Mouse (Mus musculus) WW6 (cell line): ENCODE measurements around the gene Btd.

Experiments used
- DNase-seq: peaks from one replicate; pipeline ENCODE4 v3.0.0-alpha.2; 2013; ENCODE audit warnings: low read depth, low spot score

The Btd gene

GRCm38 (mm10) chr14:31664903-31665565, 24.2 kb downstream of the Btd start:
- DNase-seq: no peak

DNA sequence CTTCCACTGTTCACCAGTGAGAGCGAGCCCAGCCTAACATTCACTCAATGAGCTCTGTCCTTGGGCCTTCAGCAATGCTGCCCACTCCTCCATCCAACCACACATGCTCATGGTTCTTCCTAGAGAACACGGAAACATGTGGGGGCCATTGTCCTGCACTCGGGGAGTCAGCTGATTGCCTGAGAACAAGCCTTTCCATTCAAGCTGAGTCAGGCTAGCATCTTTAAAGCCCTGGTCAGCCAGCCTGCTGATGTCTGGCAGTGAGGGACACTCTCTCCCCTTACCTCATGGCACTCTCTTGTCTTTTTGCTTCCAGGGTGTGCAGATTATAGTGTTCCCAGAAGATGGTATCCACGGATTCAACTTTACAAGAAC, 24.7 kb downstream of the Btd start:
- DNase-seq: no peak

GRCm38 (mm10) chr14:31666931-31667705, 26.3 kb downstream of the Btd start:
- DNase-seq: no peak

GRCm38 (mm10) chr14:31667741-31668140, 26.9 kb downstream of the Btd start:
- no peak for DNase-seq

GRCm38 (mm10) chr14:31668326-31668725, 27.5 kb downstream of the Btd start:
- no peak for DNase-seq

- no peak for DNase-seq
Observed at GRCm38 (mm10) chr14:31669161-31669611, 28.4 kb downstream of the Btd start.

GRCm38 (mm10) chr14:31669642-31670490, 29.0 kb downstream of the Btd start:
- DNase-seq: no peak

DNA sequence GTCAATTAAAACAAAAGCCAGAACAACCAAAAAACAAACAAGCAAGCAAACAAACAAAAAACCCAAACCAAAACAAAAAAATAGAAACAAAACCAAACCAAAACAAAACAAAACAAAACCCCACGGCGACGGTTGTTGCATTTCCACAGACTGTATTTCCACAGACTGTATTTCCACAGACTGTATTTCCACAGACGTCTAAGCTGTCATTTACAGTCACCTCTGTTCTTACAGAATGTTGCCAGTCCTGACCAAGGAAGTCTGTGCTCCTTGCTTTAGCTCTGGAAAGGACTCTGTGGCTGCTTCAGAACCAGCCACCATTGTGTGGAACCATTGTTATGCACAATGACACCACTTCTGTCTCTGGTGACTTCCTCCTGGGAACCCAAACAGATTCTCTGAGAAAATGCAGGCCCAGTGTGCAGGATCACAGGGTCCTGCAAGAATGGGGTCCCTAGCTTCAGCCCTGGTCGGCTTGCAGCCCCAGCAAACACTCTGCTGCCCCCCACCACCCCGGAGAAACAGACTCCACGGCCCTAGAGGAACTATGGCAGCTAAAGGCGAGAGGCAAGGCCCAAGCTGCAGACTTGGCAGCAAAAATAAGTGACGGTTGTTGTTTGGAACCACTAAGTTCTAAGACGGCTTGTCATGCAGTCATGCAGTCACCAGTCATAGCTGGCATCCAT, 30.9 kb downstream of the Btd start:
- DNase-seq: no peak

DNA sequence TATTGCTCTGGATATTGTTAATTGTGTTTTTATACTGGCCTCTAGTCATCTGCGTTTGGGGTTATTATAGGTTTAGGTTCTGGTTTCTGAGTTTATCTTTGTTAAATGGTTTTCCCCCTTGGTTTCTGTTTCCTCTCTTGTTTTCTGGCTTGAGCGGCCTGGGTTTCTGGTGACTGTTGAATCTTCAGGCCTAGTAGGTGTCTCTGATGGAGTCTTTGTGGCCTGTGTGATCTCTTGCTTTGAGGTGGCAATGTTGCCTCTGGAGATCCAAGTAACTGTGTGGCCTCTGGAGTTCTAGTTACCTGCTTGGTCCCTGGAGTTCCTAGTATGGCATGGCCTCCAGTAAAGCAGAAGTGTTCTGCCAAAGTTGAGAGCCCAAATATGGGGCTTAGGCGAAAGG, 39.8 kb downstream of the Btd start:
- DNase-seq: no peak

GRCm38 (mm10) chr14:31681291-31681690, 40.5 kb downstream of the Btd start:
- no peak for DNase-seq

DNA sequence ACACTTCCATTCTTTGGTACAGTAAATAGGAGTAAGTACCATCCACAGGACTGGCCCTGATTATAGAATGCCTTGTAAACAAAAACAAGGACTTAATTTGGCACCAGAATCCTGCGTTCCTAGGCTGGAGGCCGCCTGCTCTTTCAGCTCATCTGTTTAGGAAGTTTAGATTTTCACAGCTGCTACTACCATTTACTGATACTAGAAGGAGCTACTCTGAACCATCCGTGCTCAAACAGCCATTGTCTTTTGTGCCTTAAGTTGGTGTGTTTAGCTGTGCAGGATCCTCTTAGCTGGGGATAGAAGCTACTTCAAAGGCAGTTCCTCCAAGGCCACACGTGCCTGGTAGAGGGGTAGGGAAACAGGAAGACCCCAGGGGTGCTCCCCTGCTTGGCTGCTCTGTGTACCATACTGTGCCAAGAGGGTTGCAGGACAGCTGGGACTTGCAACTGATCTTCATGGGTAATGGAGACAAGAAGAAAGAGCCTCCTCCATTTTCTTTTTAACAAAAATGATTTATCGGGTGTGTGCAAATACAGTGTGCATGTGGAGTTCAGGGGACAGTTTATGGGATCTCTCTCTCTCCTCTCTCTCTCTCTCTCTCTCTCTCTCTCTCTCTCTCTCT, 41.2 kb downstream of the Btd start:
- DNase-seq: no peak

- DNase-seq: no peak
Observed at GRCm38 (mm10) chr14:31683610-31684009, 42.8 kb downstream of the Btd start.

- DNase-seq: no peak
Observed at GRCm38 (mm10) chr14:31684343-31685040, 43.7 kb downstream of the Btd start.

GRCm38 (mm10) chr14:31685680-31686079, 44.9 kb downstream of the Btd start:
- no peak for DNase-seq

DNA sequence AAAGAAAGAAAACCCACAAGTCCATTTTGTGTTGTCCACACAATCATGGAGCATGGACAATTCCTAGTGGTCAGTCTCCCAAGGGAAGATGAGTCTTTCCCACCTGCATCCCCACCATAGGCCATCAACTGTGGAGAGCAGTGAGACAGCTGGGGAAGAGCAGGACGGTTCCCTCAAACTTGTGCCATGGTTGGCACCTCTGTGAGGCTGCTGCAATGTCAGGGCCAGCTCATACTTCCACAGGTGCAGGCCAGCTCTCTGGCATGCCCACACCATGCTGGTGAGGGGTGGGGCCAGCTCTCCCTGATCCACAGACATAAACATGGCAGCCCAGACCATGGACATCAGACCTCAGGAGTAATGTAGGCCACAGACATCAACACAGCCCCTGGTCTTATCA, 45.4 kb downstream of the Btd start:
- no peak for DNase-seq

DNA sequence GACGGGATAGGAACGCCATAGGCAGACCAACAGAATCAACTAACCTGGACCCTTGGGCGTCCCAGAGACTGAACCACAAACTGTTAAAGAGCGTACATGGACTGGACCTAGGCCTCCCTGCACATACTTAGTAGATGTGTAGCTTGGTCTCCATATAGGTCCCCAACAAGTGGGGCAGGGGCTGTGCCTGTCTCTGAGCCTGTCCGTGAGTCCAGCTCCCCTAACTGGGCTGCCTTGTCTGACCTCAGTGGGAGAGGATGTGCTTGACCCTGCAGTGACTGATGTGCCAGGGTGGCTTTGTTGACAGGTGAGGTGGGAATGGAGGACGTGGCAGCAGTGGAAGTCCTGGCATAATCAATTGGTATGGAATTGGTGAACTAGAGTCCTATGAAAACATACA, 51.7 kb downstream of the Btd start:
- no peak for DNase-seq

DNA sequence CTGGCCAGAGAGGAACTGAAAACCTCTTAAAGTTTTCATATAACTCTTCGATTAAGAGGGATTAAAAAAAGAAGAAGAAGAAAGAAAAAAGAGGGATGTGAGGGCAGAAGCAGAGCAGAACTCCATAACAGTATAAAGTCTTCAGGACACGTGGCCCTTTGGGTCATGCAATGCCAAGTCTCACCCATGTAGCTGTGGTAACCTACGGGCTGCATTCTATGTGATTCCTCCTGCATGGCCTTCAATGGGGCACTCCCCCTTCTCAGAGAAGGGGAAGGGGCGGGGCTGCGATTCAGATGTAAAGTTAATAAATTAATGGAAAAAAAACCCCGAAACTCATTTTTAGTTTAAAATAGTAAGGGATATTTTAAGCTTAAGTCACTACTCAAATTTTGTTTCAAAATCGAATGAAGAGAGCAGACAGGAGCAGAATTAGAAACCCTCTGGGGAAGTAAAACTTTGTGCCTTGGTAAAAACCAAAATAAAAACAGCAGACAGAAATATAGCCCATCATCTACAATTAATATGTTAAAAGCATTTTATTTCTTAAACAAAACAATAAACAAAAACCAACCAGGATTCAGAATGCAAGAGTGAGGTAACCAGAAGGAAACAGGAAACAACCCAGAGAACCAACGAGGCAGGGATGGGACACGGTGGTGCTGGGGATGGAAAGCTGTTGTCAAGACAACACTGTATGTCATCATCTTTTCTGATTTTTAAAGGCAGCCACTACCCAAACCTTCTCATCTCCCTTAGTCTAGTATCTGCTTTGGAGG, 55.6 kb downstream of the Btd start:
- DNase-seq: no peak

GRCm38 (mm10) chr14:31696985-31697303, 56.1 kb downstream of the Btd start:
- DNase-seq: no peak

DNA sequence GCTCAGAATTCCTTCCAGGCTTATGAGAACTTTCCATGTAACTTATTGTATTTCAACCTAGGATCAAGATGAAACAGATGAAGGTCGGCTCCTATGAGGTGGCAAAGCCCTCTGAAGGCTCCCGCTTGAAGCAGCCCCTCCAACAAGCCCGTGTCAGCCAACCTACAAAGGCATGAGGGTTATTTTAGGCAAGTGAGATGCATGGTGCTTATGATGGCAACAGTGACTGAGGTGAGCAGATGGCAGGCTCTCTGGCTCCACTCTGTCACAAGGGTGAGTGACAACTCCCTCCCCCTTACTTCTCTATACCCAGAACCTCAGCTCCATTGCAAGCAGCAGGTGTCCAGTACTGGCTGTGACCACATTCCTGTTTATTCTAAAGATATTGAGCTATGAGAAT, 56.5 kb downstream of the Btd start:
- no peak for DNase-seq

- DNase-seq: no peak
Observed at GRCm38 (mm10) chr14:31697755-31698154, 56.9 kb downstream of the Btd start.
